Mouse (Mus musculus): ENCODE results near the gene Nipal3.

- TF ChIP-seq SMC3 (IDR thresholded peaks at IDR 0.05; ENCODE audit: low read depth, low read length) = no peak
- no peak for TF ChIP-seq NRF1 (IDR thresholded peaks at IDR 0.05; ENCODE audit: low read depth, low read length)
- no peak for TF ChIP-seq POLR2A (IDR thresholded peaks at IDR 0.05; ENCODE audit: low read depth, low read length)
- no peak for TF ChIP-seq ZC3H11A (IDR thresholded peaks at IDR 0.05; ENCODE audit: low read depth, low read length)
- no peak for TF ChIP-seq EP300 (IDR thresholded peaks at IDR 0.05; ENCODE audit: low read length)
These were observed 69.2 kb downstream of the Nipal3 start for GRCm38 (mm10) chr4:135425625-135426024.

All from CH12.LX (cell line).